Mouse (Mus musculus): ENCODE measurements at regions not wholly inside any gene's neighbourhood (a gene's known extent, or its start where the extent isn't known, plus 50 kb on each side); places are given as distances from the start of the nearest gene placed in this dataset.

- H3K4me2 ChIP-seq (ENCODE audit: low read length): no peak overlapping the region
- DNase-seq (ENCODE audit: low spot score) (peak; percentile 43), ATAC-seq (peak; percentile 34; the same call in 1 of the 2 replicates)
- WGBS: 76% methylated on average over 6 of the region's 6 CpGs
- no peak overlapping the region for H3K4me3 ChIP-seq (ENCODE audit: low read depth, low read length)
- H3K27ac ChIP-seq (ENCODE audit: low read depth, low read length): no peak overlapping the region
- H3K4me1 ChIP-seq (ENCODE audit: control insufficient read depth, insufficient read depth, low read length): no peaks in the 10 kb centered on the region
- no peaks in the 10 kb centered on the region for H3K9me3 ChIP-seq (replicated peaks; ENCODE audit: control insufficient read depth, low read length)
- no peak overlapping the region for H3K9ac ChIP-seq (ENCODE audit: low read length)
- H3K36me3 ChIP-seq (ENCODE audit: control insufficient read depth, insufficient read depth, low read length): no peaks in the 10 kb centered on the region
- H3K27me3 ChIP-seq (replicated peaks; ENCODE audit: control insufficient read depth, insufficient read depth, low read length): no peaks in the 10 kb centered on the region
Observed at GRCm38 (mm10) chr3:113811790-113812189, 181.8 kb upstream of the Rnpc3 start.

DNA sequence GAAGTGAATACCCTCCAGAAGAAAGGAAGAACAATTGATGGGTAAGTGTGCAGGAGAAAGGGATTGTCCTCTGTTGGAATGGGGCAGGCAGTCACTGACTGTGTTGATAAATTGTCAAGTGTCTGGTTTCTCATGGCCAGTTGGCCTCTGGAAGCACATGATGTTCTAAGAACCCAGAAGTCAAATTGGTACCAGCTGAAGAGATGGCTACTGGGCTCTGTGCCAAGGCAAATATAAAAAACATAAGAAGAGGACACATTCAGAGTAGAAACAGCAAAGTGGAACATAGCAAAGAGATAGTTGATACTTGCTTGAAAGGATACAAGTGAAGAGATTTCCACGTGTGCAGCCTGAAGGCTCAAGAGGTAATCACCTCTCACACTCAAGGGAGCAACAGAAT is 170.9 kb upstream of the Col11a1 start:
- Histone ChIP-seq H3K9me3 (replicated peaks; ENCODE audit: control insufficient read depth, low read length) (no peaks in the 10 kb centered on the region), H3K27me3 (replicated peaks; ENCODE audit: control insufficient read depth, insufficient read depth, low read length) (no peaks in the 10 kb centered on the region), H3K4me1 (ENCODE audit: control insufficient read depth, insufficient read depth, low read length) (no peaks in the 10 kb centered on the region), H3K9ac (ENCODE audit: low read length) (no peak overlapping the region), H3K36me3 (ENCODE audit: control insufficient read depth, insufficient read depth, low read length) (no peaks in the 10 kb centered on the region), H3K27ac (ENCODE audit: low read depth, low read length) (no peak overlapping the region), H3K4me3 (ENCODE audit: low read depth, low read length) (no peak overlapping the region), H3K4me2 (ENCODE audit: low read length) (no peak overlapping the region)
- DNase-seq (ENCODE audit: low spot score) (no peak), ATAC-seq (no peak)
- WGBS: 70% methylated on average over 1 of the region's 1 CpGs

GRCm38 (mm10) chr3:113860005-113860404 is 170.3 kb upstream of the Col11a1 start:
- Histone ChIP-seq H3K36me3 (ENCODE audit: control insufficient read depth, insufficient read depth, low read length) (no peaks in the 10 kb centered on the region), H3K4me1 (ENCODE audit: control insufficient read depth, insufficient read depth, low read length) (no peaks in the 10 kb centered on the region), H3K4me2 (ENCODE audit: low read length) (no peak overlapping the region), H3K9me3 (replicated peaks; ENCODE audit: control insufficient read depth, low read length) (no peaks in the 10 kb centered on the region), H3K4me3 (ENCODE audit: low read depth, low read length) (no peak overlapping the region), H3K9ac (ENCODE audit: low read length) (no peak overlapping the region), H3K27me3 (replicated peaks; ENCODE audit: control insufficient read depth, insufficient read depth, low read length) (no peaks in the 10 kb centered on the region), H3K27ac (ENCODE audit: low read depth, low read length) (no peak overlapping the region)
- no peak for ATAC-seq
- DNase-seq (ENCODE audit: low spot score): no peak
- WGBS: 92% methylated on average over 5 of the region's 5 CpGs

- H3K4me1 ChIP-seq (ENCODE audit: control insufficient read depth, insufficient read depth, low read length): no peaks in the 10 kb centered on the region
- no peak overlapping the region for H3K27ac ChIP-seq (ENCODE audit: low read depth, low read length)
- no peak overlapping the region for H3K4me3 ChIP-seq (ENCODE audit: low read depth, low read length)
- no peak overlapping the region for H3K4me2 ChIP-seq (ENCODE audit: low read length)
- DNase-seq (ENCODE audit: low spot score) (no peak), ATAC-seq (no peak)
- H3K9ac ChIP-seq (ENCODE audit: low read length): no peak overlapping the region
- no peaks in the 10 kb centered on the region for H3K36me3 ChIP-seq (ENCODE audit: control insufficient read depth, insufficient read depth, low read length)
- no peaks in the 10 kb centered on the region for H3K27me3 ChIP-seq (replicated peaks; ENCODE audit: control insufficient read depth, insufficient read depth, low read length)
- H3K9me3 ChIP-seq (replicated peaks; ENCODE audit: control insufficient read depth, low read length): no peaks in the 10 kb centered on the region
Observed at GRCm38 (mm10) chr3:113860426-113860825, 169.9 kb upstream of the Col11a1 start.

GRCm38 (mm10) chr3:113873226-113873625 is 157.1 kb upstream of the Col11a1 start:
- Histone ChIP-seq H3K4me2 (ENCODE audit: low read length) (no peak overlapping the region), H3K4me3 (ENCODE audit: low read depth, low read length) (no peak overlapping the region), H3K27me3 (replicated peaks; ENCODE audit: control insufficient read depth, insufficient read depth, low read length) (no peaks in the 10 kb centered on the region), H3K9me3 (replicated peaks; ENCODE audit: control insufficient read depth, low read length) (no peaks in the 10 kb centered on the region), H3K9ac (ENCODE audit: low read length) (no peak overlapping the region), H3K4me1 (ENCODE audit: control insufficient read depth, insufficient read depth, low read length) (no peaks in the 10 kb centered on the region), H3K36me3 (ENCODE audit: control insufficient read depth, insufficient read depth, low read length) (no peaks in the 10 kb centered on the region), H3K27ac (ENCODE audit: low read depth, low read length) (no peak overlapping the region)
- peak; percentile 3 for DNase-seq (ENCODE audit: low spot score)
- ATAC-seq: no peak
- WGBS: 84% methylated on average over 4 of the region's 4 CpGs

DNA sequence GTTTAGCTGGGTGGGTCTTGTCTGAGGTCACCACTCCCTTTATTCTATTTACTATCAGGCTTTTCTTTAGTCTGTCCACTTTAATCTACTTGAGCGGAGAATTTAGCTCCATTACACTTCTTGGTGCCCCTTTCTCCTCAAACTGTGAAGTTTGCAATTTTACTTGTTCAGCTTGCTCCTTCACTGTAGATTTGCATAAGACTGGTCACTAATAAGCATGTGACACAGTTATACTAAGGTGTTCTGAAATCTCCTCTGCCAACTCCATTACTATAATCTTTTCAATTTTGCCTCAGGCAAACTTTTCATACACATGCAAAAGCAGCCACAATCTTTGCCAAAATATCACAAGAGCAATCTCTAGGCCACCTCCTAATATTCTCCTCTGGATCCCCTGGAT is 125.2 kb upstream of the Col11a1 start:
- Histone ChIP-seq H3K9ac (ENCODE audit: low read length) (no peak overlapping the region), H3K4me2 (ENCODE audit: low read length) (no peak overlapping the region), H3K4me3 (ENCODE audit: low read depth, low read length) (no peak overlapping the region), H3K27ac (ENCODE audit: low read depth, low read length) (no peak overlapping the region), H3K27me3 (replicated peaks; ENCODE audit: control insufficient read depth, insufficient read depth, low read length) (no peaks in the 10 kb centered on the region), H3K36me3 (ENCODE audit: control insufficient read depth, insufficient read depth, low read length) (no peaks in the 10 kb centered on the region), H3K9me3 (replicated peaks; ENCODE audit: control insufficient read depth, low read length) (no peaks in the 10 kb centered on the region), H3K4me1 (ENCODE audit: control insufficient read depth, insufficient read depth, low read length) (no peaks in the 10 kb centered on the region)
- ATAC-seq (no peak), DNase-seq (ENCODE audit: low spot score) (no peak)
- 54% methylated on average over 1 of the region's 1 CpGs for WGBS

GRCm38 (mm10) chr3:113919350-113920179 is 110.8 kb upstream of the Col11a1 start:
- no peak overlapping the region for H3K9ac ChIP-seq (ENCODE audit: low read length)
- no peak overlapping the region for H3K27ac ChIP-seq (ENCODE audit: low read depth, low read length)
- DNase-seq (ENCODE audit: low spot score) (peak; percentile 81), ATAC-seq (peak; percentile 93)
- no peaks in the 10 kb centered on the region for H3K9me3 ChIP-seq (replicated peaks; ENCODE audit: control insufficient read depth, low read length)
- no peaks in the 10 kb centered on the region for H3K36me3 ChIP-seq (ENCODE audit: control insufficient read depth, insufficient read depth, low read length)
- H3K27me3 ChIP-seq (replicated peaks; ENCODE audit: control insufficient read depth, insufficient read depth, low read length): no peaks in the 10 kb centered on the region
- H3K4me3 ChIP-seq (ENCODE audit: low read depth, low read length): no peak overlapping the region
- H3K4me2 ChIP-seq (ENCODE audit: low read length): no peak overlapping the region
- 68% methylated on average over 2 of the region's 2 CpGs for WGBS
- H3K4me1 ChIP-seq (ENCODE audit: control insufficient read depth, insufficient read depth, low read length): no peaks in the 10 kb centered on the region

DNA sequence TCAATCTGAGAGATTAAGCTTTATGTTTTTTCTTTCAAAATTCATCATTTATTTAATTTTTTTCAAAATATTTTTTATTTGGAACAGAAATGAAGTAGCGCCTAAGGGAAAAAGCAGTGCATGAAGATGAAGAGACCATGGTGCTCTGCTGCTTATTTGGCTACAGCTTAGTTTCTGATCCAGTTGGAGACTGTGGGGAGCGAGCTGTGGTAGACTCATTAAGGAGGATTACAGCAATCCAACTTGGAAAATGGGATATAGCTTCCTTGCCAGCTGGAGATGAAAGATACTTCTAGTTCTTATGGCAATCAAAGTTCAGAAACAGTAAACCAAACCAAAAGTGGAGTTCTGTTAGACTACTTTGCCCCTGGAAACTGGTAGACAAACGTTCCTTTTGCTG is 98.8 kb upstream of the Col11a1 start:
- ATAC-seq (no peak), DNase-seq (ENCODE audit: low spot score) (peak; percentile 36)
- H3K4me1 ChIP-seq (ENCODE audit: control insufficient read depth, insufficient read depth, low read length): no peaks in the 10 kb centered on the region
- no peak overlapping the region for H3K27ac ChIP-seq (ENCODE audit: low read depth, low read length)
- WGBS: 68% methylated on average over 3 of the region's 3 CpGs
- H3K9me3 ChIP-seq (replicated peaks; ENCODE audit: control insufficient read depth, low read length): no peaks in the 10 kb centered on the region
- no peaks in the 10 kb centered on the region for H3K27me3 ChIP-seq (replicated peaks; ENCODE audit: control insufficient read depth, insufficient read depth, low read length)
- no peaks in the 10 kb centered on the region for H3K36me3 ChIP-seq (ENCODE audit: control insufficient read depth, insufficient read depth, low read length)
- no peak overlapping the region for H3K4me2 ChIP-seq (ENCODE audit: low read length)
- H3K4me3 ChIP-seq (ENCODE audit: low read depth, low read length): no peak overlapping the region
- H3K9ac ChIP-seq (ENCODE audit: low read length): no peak overlapping the region

DNA sequence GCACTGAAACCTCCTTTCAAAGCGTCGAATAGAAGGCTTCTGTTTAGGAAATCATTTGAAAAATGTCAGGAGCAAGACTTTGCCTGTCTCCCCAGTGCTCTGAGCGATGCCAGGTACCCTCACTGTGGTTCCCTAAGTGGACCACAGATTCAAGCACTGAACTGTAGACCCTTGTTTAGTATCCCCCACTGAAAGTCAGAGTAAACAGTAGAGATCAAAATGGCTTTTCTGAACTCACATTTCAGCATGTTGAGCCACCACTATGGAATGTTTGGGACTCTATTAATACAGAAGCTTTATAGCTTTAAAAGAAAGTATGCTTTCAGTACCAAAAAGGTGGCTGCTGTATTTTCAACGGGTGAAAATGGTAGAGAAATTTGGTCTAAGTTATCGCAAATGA is 79.8 kb upstream of the Col11a1 start:
- Histone ChIP-seq H3K9ac (ENCODE audit: low read length) (no peak overlapping the region), H3K4me1 (ENCODE audit: control insufficient read depth, insufficient read depth, low read length) (no peaks in the 10 kb centered on the region), H3K36me3 (ENCODE audit: control insufficient read depth, insufficient read depth, low read length) (no peaks in the 10 kb centered on the region), H3K4me3 (ENCODE audit: low read depth, low read length) (no peak overlapping the region), H3K27me3 (replicated peaks; ENCODE audit: control insufficient read depth, insufficient read depth, low read length) (no peaks in the 10 kb centered on the region), H3K4me2 (ENCODE audit: low read length) (no peak overlapping the region), H3K9me3 (replicated peaks; ENCODE audit: control insufficient read depth, low read length) (no peaks in the 10 kb centered on the region), H3K27ac (ENCODE audit: low read depth, low read length) (no peak overlapping the region)
- WGBS: 86% methylated on average over 5 of the region's 5 CpGs
- DNase-seq (ENCODE audit: low spot score) (no peak), ATAC-seq (no peak)
